In genomic region chr1:189645371-189645770, GRCm38 (mm10) we compare ENCODE assay signal across 13 mouse cellular contexts. TPM values are rescaled to one million over a fixed set of nuclear protein-coding genes. Genes with fewer than 3 reads are reported as not detected.
DNase-seq lines count a peak whose midpoint lies in the region; ATAC-seq and TF ChIP-seq lines count a peak whose summit lies in the region.
"Had no signal": no experiment of that assay in that cellular context is flagged by ENCODE, and none has a peak within 500 bp of the region (broad histone marks: within the 10 kb centered on the region; RNA-seq: fewer than 3 reads in every experiment).

No protein-coding gene starts in this region.

- H3K4me2 ChIP-seq in forebrain, embryonic 13.5 days, result no peak overlapping the region
- no peak overlapping the region for H3K4me2 ChIP-seq in forebrain, embryonic 11.5 days (ENCODE audit: low read depth, low read length, severe bottlenecking)
- no peak overlapping the region for H3K4me2 ChIP-seq in midbrain, embryonic 12.5 days (replicated peaks)
- no peak overlapping the region for H3K4me2 ChIP-seq in midbrain, embryonic 11.5 days
- H3K4me2 ChIP-seq in hindbrain, postnatal 0 days (ENCODE audit: low read depth, low read length), result no peak overlapping the region
- no peak overlapping the region for H3K4me2 ChIP-seq in neural tube, embryonic 15.5 days
- H3K4me2 ChIP-seq: heart, embryonic 11.5 days; neural tube, embryonic 12.5 days had no signal

- peak; percentile 95 for ATAC-seq in forebrain, embryonic 13.5 days
- ATAC-seq in forebrain, embryonic 11.5 days (replicated peaks; ENCODE audit: low FRiP score), result no peak
- peak; percentile 63; the same call in 1 of the 2 replicates for ATAC-seq in midbrain, embryonic 12.5 days (ENCODE audit: low FRiP score, low read depth)
- no peak for ATAC-seq in midbrain, embryonic 11.5 days (ENCODE audit: low FRiP score)
- peak; percentile 93 for ATAC-seq in hindbrain, postnatal 0 days
- peak; percentile 91 for ATAC-seq in neural tube, embryonic 15.5 days (ENCODE audit: low FRiP score)

- H3K9me3 ChIP-seq in forebrain, embryonic 13.5 days (replicated peaks), result no peaks in the 10 kb centered on the region
- no peaks in the 10 kb centered on the region for H3K9me3 ChIP-seq in forebrain, embryonic 11.5 days (ENCODE audit: control insufficient read depth, low read length)
- H3K9me3 ChIP-seq in midbrain, embryonic 12.5 days, result no peaks in the 10 kb centered on the region
- H3K9me3 ChIP-seq in midbrain, embryonic 11.5 days (ENCODE audit: control insufficient read depth, low read length), result no peaks in the 10 kb centered on the region
- H3K9me3 ChIP-seq in hindbrain, postnatal 0 days (ENCODE audit: low read length), result no peaks in the 10 kb centered on the region
- no peaks in the 10 kb centered on the region for H3K9me3 ChIP-seq in neural tube, embryonic 15.5 days (replicated peaks)
- H3K9me3 ChIP-seq: neural tube, embryonic 12.5 days had no signal

- no peak for DNase-seq in forebrain, embryonic 11.5 days (ENCODE audit: low spot score)
- no peak for DNase-seq in midbrain, embryonic 11.5 days (ENCODE audit: low spot score, missing footprints)
- DNase-seq in hindbrain, postnatal 0 days (ENCODE audit: low spot score), result peak; percentile 83
- no peak for DNase-seq in frontal cortex, postnatal 25 days (ENCODE audit: low spot score in 2 of 2)
- DNase-seq in cerebellum, adult 18-20 months, result no peak
- DNase-seq: embryo, embryonic 11 days; right cerebral cortex, postnatal 14 days had no signal

- peak; percentile 56 for TF ChIP-seq CTCF in hindbrain, postnatal 0 days (IDR thresholded peaks at IDR 0.05; ENCODE audit: low read depth)

- H3K27me3 ChIP-seq in forebrain, embryonic 13.5 days, result no peaks in the 10 kb centered on the region
- no peaks in the 10 kb centered on the region for H3K27me3 ChIP-seq in forebrain, embryonic 11.5 days (ENCODE audit: control insufficient read depth, insufficient read depth, low read length)
- H3K27me3 ChIP-seq in midbrain, embryonic 12.5 days, result no peaks in the 10 kb centered on the region
- no peaks in the 10 kb centered on the region for H3K27me3 ChIP-seq in midbrain, embryonic 11.5 days (ENCODE audit: control insufficient read depth, insufficient read depth, low read length)
- no peaks in the 10 kb centered on the region for H3K27me3 ChIP-seq in hindbrain, postnatal 0 days (ENCODE audit: insufficient read depth, low read length)
- no peaks in the 10 kb centered on the region for H3K27me3 ChIP-seq in neural tube, embryonic 15.5 days (replicated peaks)
- H3K27me3 ChIP-seq: neural tube, embryonic 12.5 days had no signal

- H3K36me3 ChIP-seq in forebrain, embryonic 13.5 days (ENCODE audit: poor library complexity, severe bottlenecking), result peaks cover 80% of the 10 kb centered on the region
- H3K36me3 ChIP-seq in forebrain, embryonic 11.5 days (ENCODE audit: control insufficient read depth, insufficient read depth, low read length), result peaks cover 7% of the 10 kb centered on the region
- H3K36me3 ChIP-seq in midbrain, embryonic 12.5 days, result peaks cover 85% of the 10 kb centered on the region
- H3K36me3 ChIP-seq in midbrain, embryonic 11.5 days (ENCODE audit: control insufficient read depth, insufficient read depth, low read length), result peaks cover 32% of the 10 kb centered on the region
- no peaks in the 10 kb centered on the region for H3K36me3 ChIP-seq in hindbrain, postnatal 0 days (ENCODE audit: insufficient read depth, low read length)
- no peaks in the 10 kb centered on the region for H3K36me3 ChIP-seq in neural tube, embryonic 15.5 days

- H3K4me3 ChIP-seq in forebrain, embryonic 13.5 days, result no peak overlapping the region
- no peak overlapping the region for H3K4me3 ChIP-seq in forebrain, embryonic 11.5 days (ENCODE audit: low read depth, low read length)
- no peak overlapping the region for H3K4me3 ChIP-seq in midbrain, embryonic 12.5 days
- H3K4me3 ChIP-seq in midbrain, embryonic 11.5 days (ENCODE audit: low read depth, low read length), result no peak overlapping the region
- H3K4me3 ChIP-seq in hindbrain, postnatal 0 days (ENCODE audit: low read length), result no peak overlapping the region
- H3K4me3 ChIP-seq in neural tube, embryonic 15.5 days (replicated peaks), result no peak overlapping the region
- H3K4me3 ChIP-seq: neural tube, embryonic 12.5 days had no signal

- no peak overlapping the region for H3K9ac ChIP-seq in forebrain, embryonic 13.5 days
- H3K9ac ChIP-seq in forebrain, embryonic 11.5 days (ENCODE audit: low read length), result no peak overlapping the region
- no peak overlapping the region for H3K9ac ChIP-seq in midbrain, embryonic 12.5 days (replicated peaks)
- H3K9ac ChIP-seq in midbrain, embryonic 11.5 days (ENCODE audit: low read length), result no peak overlapping the region
- H3K9ac ChIP-seq in hindbrain, postnatal 0 days (replicated peaks; ENCODE audit: low read length), result no peak overlapping the region
- no peak overlapping the region for H3K9ac ChIP-seq in neural tube, embryonic 15.5 days (replicated peaks)
- H3K9ac ChIP-seq: liver, embryonic 14.5 days; neural tube, embryonic 12.5 days had no signal

- 36% methylated on average over 2 of the region's 2 CpGs for WGBS in forebrain, embryonic 13.5 days
- WGBS in forebrain, embryonic 11.5 days, result 72% methylated on average over 2 of the region's 2 CpGs
- 65% methylated on average over 2 of the region's 2 CpGs for WGBS in midbrain, embryonic 12.5 days
- 82% methylated on average over 2 of the region's 2 CpGs for WGBS in midbrain, embryonic 11.5 days
- 17% methylated on average over 2 of the region's 2 CpGs for WGBS in hindbrain, postnatal 0 days
- 33% methylated on average over 2 of the region's 2 CpGs for WGBS in neural tube, embryonic 15.5 days

- peaks cover 19% of the 10 kb centered on the region for H3K4me1 ChIP-seq in forebrain, embryonic 13.5 days
- H3K4me1 ChIP-seq in forebrain, embryonic 11.5 days (replicated peaks; ENCODE audit: control insufficient read depth, insufficient read depth, low read length), result no peaks in the 10 kb centered on the region
- H3K4me1 ChIP-seq in midbrain, embryonic 12.5 days, result no peaks in the 10 kb centered on the region
- no peaks in the 10 kb centered on the region for H3K4me1 ChIP-seq in midbrain, embryonic 11.5 days (ENCODE audit: control insufficient read depth, insufficient read depth, low read length)
- no peaks in the 10 kb centered on the region for H3K4me1 ChIP-seq in hindbrain, postnatal 0 days (ENCODE audit: insufficient read depth, low read length)
- H3K4me1 ChIP-seq in neural tube, embryonic 15.5 days, result peaks cover 11% of the 10 kb centered on the region
- H3K4me1 ChIP-seq: neural tube, embryonic 12.5 days had no signal

- H3K27ac ChIP-seq in forebrain, embryonic 13.5 days, result peak overlapping the region; percentile 76
- H3K27ac ChIP-seq in forebrain, embryonic 11.5 days (ENCODE audit: low read depth, low read length), result no peak overlapping the region
- no peak overlapping the region for H3K27ac ChIP-seq in midbrain, embryonic 12.5 days (replicated peaks)
- no peak overlapping the region for H3K27ac ChIP-seq in midbrain, embryonic 11.5 days (ENCODE audit: low read depth, low read length)
- peak overlapping the region; percentile 75 for H3K27ac ChIP-seq in hindbrain, postnatal 0 days
- H3K27ac ChIP-seq in neural tube, embryonic 15.5 days (replicated peaks), result peak overlapping the region; percentile 74
- H3K27ac ChIP-seq: liver, embryonic 14.5 days; neural tube, embryonic 12.5 days had no signal

RNA-seq across cellular contexts. Expression of gene Cenpf, which starts 42.5 kb away (rescaled TPM):
- 119 and 123 TPM in 2 replicates for polyA plus RNA-seq in forebrain, embryonic 13.5 days (2015; fragmentation: Nextera tagmentation; extraction: Ambion mirVana)
- 127 and 150 TPM in 2 replicates for polyA plus RNA-seq in forebrain, embryonic 11.5 days (2014; fragmentation: Nextera tagmentation; extraction: Ambion mirVana)
- polyA plus RNA-seq in midbrain, embryonic 12.5 days (2016; fragmentation: Nextera tagmentation; extraction: Ambion mirVana), result 125 and 128 TPM in 2 replicates
- polyA plus RNA-seq in midbrain, embryonic 11.5 days (2014; fragmentation: Nextera tagmentation; extraction: Ambion mirVana), result 135 and 140 TPM in 2 replicates
- total RNA-seq in hindbrain, postnatal 0 days (2014; rRNA removed), result 4.8 and 5.4 TPM in 2 replicates
- polyA plus RNA-seq in hindbrain, postnatal 0 days (2015; fragmentation: Nextera tagmentation; extraction: Ambion mirVana), result 22.5 and 26.9 TPM in 2 replicates
- polyA plus RNA-seq in neural tube, embryonic 15.5 days (2015; fragmentation: Nextera tagmentation; extraction: Ambion mirVana), result 11.2 and 24.1 TPM in 2 replicates

Comparison
In these comparisons a context has a peak if more than half of its experiments do, and no peak if none do; other contexts are left out.
1. ATAC-seq: peak in forebrain, embryonic 13.5 days (single experiment), midbrain, embryonic 12.5 days (single experiment), hindbrain, postnatal 0 days (single experiment) and neural tube, embryonic 15.5 days (single experiment); none in forebrain, embryonic 11.5 days (single experiment) and midbrain, embryonic 11.5 days (single experiment).
2. H3K27ac ChIP-seq: peak in forebrain, embryonic 13.5 days (single experiment), hindbrain, postnatal 0 days (single experiment) and neural tube, embryonic 15.5 days (single experiment); none in forebrain, embryonic 11.5 days (single experiment), midbrain, embryonic 12.5 days (single experiment) and midbrain, embryonic 11.5 days (single experiment).